Mouse (Mus musculus): ENCODE results near the gene Gm4869.

GRCm38 (mm10) chr5:140405126-140405525, 40.3 kb upstream of the Gm4869 start:
- TF ChIP-seq CTCF (IDR thresholded peaks at IDR 0.05; ENCODE audit: control insufficient read depth, insufficient read depth, insufficient replicate concordance, low read depth, low read length) (no peak), POLR2A (IDR thresholded peaks at IDR 0.05; ENCODE audit: control insufficient read depth, low read depth, low read length) (no peak)
